Mouse (Mus musculus) fat pad, adult 2 months (tissue): ENCODE results near the gene Lfng.

ENCODE experiments used
- DNase-seq: peaks from one replicate; pipeline ENCODE4 v3.0.0-alpha.2; 2011; ENCODE audit warnings: low read depth, low spot score; ENCODE audit errors: extremely low read depth

Gene Lfng

DNA sequence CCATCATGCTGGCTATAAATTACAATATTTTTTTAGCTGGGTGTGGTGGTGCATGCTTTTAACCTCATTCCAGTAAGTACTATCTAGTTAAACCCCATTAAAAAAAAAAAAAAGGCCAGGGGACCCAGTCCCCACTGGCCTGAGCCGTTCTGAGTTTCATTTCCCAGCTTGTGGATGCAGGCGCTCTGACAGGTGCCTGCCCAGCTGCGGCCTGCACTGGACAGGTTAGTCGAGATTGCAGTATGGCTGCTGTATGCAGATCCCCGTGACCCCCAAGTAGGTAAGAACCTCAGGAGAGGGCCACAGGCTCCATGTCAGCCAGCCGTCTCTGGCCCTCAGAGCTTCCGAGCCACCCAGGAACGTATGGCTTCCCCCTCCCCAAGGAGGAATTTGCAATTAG is 54.3 kb downstream of the Lfng start:
- no peak for DNase-seq

- DNase-seq = no peak
These were observed 54.9 kb downstream of the Lfng start for GRCm38 (mm10) chr5:140661875-140662643.

- DNase-seq = no peak
These were observed 55.8 kb downstream of the Lfng start for GRCm38 (mm10) chr5:140662741-140663592.

- DNase-seq = no peak
These were observed 56.6 kb downstream of the Lfng start for GRCm38 (mm10) chr5:140663621-140664180.
